Mouse (Mus musculus): ENCODE data around the gene Itga7. TPM values are rescaled to one million over a fixed set of nuclear protein-coding genes. Genes with fewer than 3 reads are reported as not detected.

Itga7 gene
- polyA plus RNA-seq, 1 experiment, result 1.9 TPM

GRCm38 (mm10) chr10:128908778-128909448, 24.7 kb upstream of the Itga7 start:
- H3K4me3 ChIP-seq (replicated peaks; ENCODE audit: control insufficient read depth, low read depth, low read length), result peak overlapping the region; percentile 69
- no peak for TF ChIP-seq CTCF (IDR thresholded peaks at IDR 0.05; ENCODE audit: control insufficient read depth, insufficient read depth, low read length)
- no peak for TF ChIP-seq POLR2A (IDR thresholded peaks at IDR 0.05; ENCODE audit: borderline replicate concordance, control insufficient read depth, low read depth, low read length)
- H3K4me1 ChIP-seq (ENCODE audit: control insufficient read depth, insufficient read depth, low read length), result peaks cover 3% of the 10 kb centered on the region; the same call in 1 of the 2 replicates
- H3K27ac ChIP-seq (ENCODE audit: control insufficient read depth, insufficient read depth, low read depth, low read length, poor library complexity), result peak overlapping the region; percentile 95
- 48% methylated on average over 13 of the region's 13 CpGs for WGBS

- 1% methylated on average over 39 of the region's 41 CpGs for WGBS
- TF ChIP-seq POLR2A (IDR thresholded peaks at IDR 0.05; ENCODE audit: borderline replicate concordance, control insufficient read depth, low read depth, low read length), result peak; percentile 29; the same call in 1 of the 2 replicates
- TF ChIP-seq CTCF (IDR thresholded peaks at IDR 0.05; ENCODE audit: control insufficient read depth, insufficient read depth, low read length), result no peak
- H3K27ac ChIP-seq (ENCODE audit: control insufficient read depth, insufficient read depth, low read depth, low read length, poor library complexity), result peak overlapping the region; percentile 95
- H3K4me1 ChIP-seq (ENCODE audit: control insufficient read depth, insufficient read depth, low read length), result peaks cover 3% of the 10 kb centered on the region; the same call in 1 of the 2 replicates
- peak overlapping the region; percentile 69 for H3K4me3 ChIP-seq (replicated peaks; ENCODE audit: control insufficient read depth, low read depth, low read length)
Measured at GRCm38 (mm10) chr10:128909567-128910028, 24.0 kb upstream of the Itga7 start.

- TF ChIP-seq POLR2A (IDR thresholded peaks at IDR 0.05; ENCODE audit: borderline replicate concordance, control insufficient read depth, low read depth, low read length) (peak; percentile 30; the same call in 1 of the 2 replicates), CTCF (IDR thresholded peaks at IDR 0.05; ENCODE audit: control insufficient read depth, insufficient read depth, low read length) (no peak)
- 1% methylated on average over 62 of the region's 66 CpGs for WGBS
- peak overlapping the region; percentile 95 for H3K27ac ChIP-seq (ENCODE audit: control insufficient read depth, insufficient read depth, low read depth, low read length, poor library complexity)
- peaks cover 3% of the 10 kb centered on the region; the same call in 1 of the 2 replicates for H3K4me1 ChIP-seq (ENCODE audit: control insufficient read depth, insufficient read depth, low read length)
- H3K4me3 ChIP-seq (replicated peaks; ENCODE audit: control insufficient read depth, low read depth, low read length), result peak overlapping the region; percentile 69
Measured at GRCm38 (mm10) chr10:128910066-128910841, 23.4 kb upstream of the Itga7 start.

GRCm38 (mm10) chr10:128911430-128911829, 22.2 kb upstream of the Itga7 start:
- peaks cover 3% of the 10 kb centered on the region; the same call in 1 of the 2 replicates for H3K4me1 ChIP-seq (ENCODE audit: control insufficient read depth, insufficient read depth, low read length)
- TF ChIP-seq POLR2A (IDR thresholded peaks at IDR 0.05; ENCODE audit: borderline replicate concordance, control insufficient read depth, low read depth, low read length) (no peak), CTCF (IDR thresholded peaks at IDR 0.05; ENCODE audit: control insufficient read depth, insufficient read depth, low read length) (no peak)
- peak overlapping the region; percentile 61 for H3K4me3 ChIP-seq (replicated peaks; ENCODE audit: control insufficient read depth, low read depth, low read length)
- peak overlapping the region; percentile 95 for H3K27ac ChIP-seq (ENCODE audit: control insufficient read depth, insufficient read depth, low read depth, low read length, poor library complexity)
- 34% methylated on average over 6 of the region's 6 CpGs for WGBS

- TF ChIP-seq POLR2A (IDR thresholded peaks at IDR 0.05; ENCODE audit: borderline replicate concordance, control insufficient read depth, low read depth, low read length) (no peak), CTCF (IDR thresholded peaks at IDR 0.05; ENCODE audit: control insufficient read depth, insufficient read depth, low read length) (no peak)
- WGBS, result 88% methylated on average over 4 of the region's 4 CpGs
- Histone ChIP-seq H3K4me3 (replicated peaks; ENCODE audit: control insufficient read depth, low read depth, low read length) (no peak overlapping the region), H3K4me1 (ENCODE audit: control insufficient read depth, insufficient read depth, low read length) (peaks cover 3% of the 10 kb centered on the region; the same call in 1 of the 2 replicates), H3K27ac (ENCODE audit: control insufficient read depth, insufficient read depth, low read depth, low read length, poor library complexity) (no peak overlapping the region)
Measured at GRCm38 (mm10) chr10:128912268-128912667, 21.4 kb upstream of the Itga7 start.

- 76% methylated on average over 4 of the region's 4 CpGs for WGBS
- TF ChIP-seq CTCF (IDR thresholded peaks at IDR 0.05; ENCODE audit: control insufficient read depth, insufficient read depth, low read length) (no peak), POLR2A (IDR thresholded peaks at IDR 0.05; ENCODE audit: borderline replicate concordance, control insufficient read depth, low read depth, low read length) (no peak)
- Histone ChIP-seq H3K27ac (ENCODE audit: control insufficient read depth, insufficient read depth, low read depth, low read length, poor library complexity) (no peak overlapping the region), H3K4me1 (ENCODE audit: control insufficient read depth, insufficient read depth, low read length) (peaks cover 3% of the 10 kb centered on the region; the same call in 1 of the 2 replicates), H3K4me3 (replicated peaks; ENCODE audit: control insufficient read depth, low read depth, low read length) (no peak overlapping the region)
Measured at GRCm38 (mm10) chr10:128912791-128913190, 20.8 kb upstream of the Itga7 start.

GRCm38 (mm10) chr10:128913219-128913618, 20.4 kb upstream of the Itga7 start:
- H3K27ac ChIP-seq (ENCODE audit: control insufficient read depth, insufficient read depth, low read depth, low read length, poor library complexity), result no peak overlapping the region
- no peak overlapping the region for H3K4me3 ChIP-seq (replicated peaks; ENCODE audit: control insufficient read depth, low read depth, low read length)
- TF ChIP-seq POLR2A (IDR thresholded peaks at IDR 0.05; ENCODE audit: borderline replicate concordance, control insufficient read depth, low read depth, low read length) (no peak), CTCF (IDR thresholded peaks at IDR 0.05; ENCODE audit: control insufficient read depth, insufficient read depth, low read length) (peak; percentile 93)
- peaks cover 3% of the 10 kb centered on the region; the same call in 1 of the 2 replicates for H3K4me1 ChIP-seq (ENCODE audit: control insufficient read depth, insufficient read depth, low read length)
- 19% methylated on average over 5 of the region's 5 CpGs for WGBS

GRCm38 (mm10) chr10:128913696-128914095, 19.9 kb upstream of the Itga7 start:
- TF ChIP-seq CTCF (IDR thresholded peaks at IDR 0.05; ENCODE audit: control insufficient read depth, insufficient read depth, low read length) (no peak), POLR2A (IDR thresholded peaks at IDR 0.05; ENCODE audit: borderline replicate concordance, control insufficient read depth, low read depth, low read length) (no peak)
- H3K4me3 ChIP-seq (replicated peaks; ENCODE audit: control insufficient read depth, low read depth, low read length), result no peak overlapping the region
- WGBS, result 89% methylated on average over 12 of the region's 12 CpGs
- peaks cover 3% of the 10 kb centered on the region; the same call in 1 of the 2 replicates for H3K4me1 ChIP-seq (ENCODE audit: control insufficient read depth, insufficient read depth, low read length)
- no peak overlapping the region for H3K27ac ChIP-seq (ENCODE audit: control insufficient read depth, insufficient read depth, low read depth, low read length, poor library complexity)
